ENCODE assay signal across 8 mouse cellular contexts in genomic region chr4:138326077-138326695, GRCm38 (mm10). TPM values are rescaled to one million over a fixed set of nuclear protein-coding genes. Genes with fewer than 3 reads are reported as not detected.
DNase-seq lines count a peak whose midpoint lies in the region; ATAC-seq and TF ChIP-seq lines count a peak whose summit lies in the region.

Gene Pink1 (minus strand): TSS chr4:138326307.

- peak; percentile 55; the same call in 1 of the 2 replicates for TF ChIP-seq POLR2A in cortical plate, adult 2 months (IDR thresholded peaks at IDR 0.05; ENCODE audit: extremely low read depth, insufficient read depth, low read length)

- H3K4me1 ChIP-seq in cortical plate, adult 2 months (ENCODE audit: control insufficient read depth, insufficient read depth, low read length), result peaks cover 18% of the 10 kb centered on the region

- peak within 1 kb of the TSS; percentile 99 for H3K27ac ChIP-seq in cortical plate, adult 2 months (ENCODE audit: insufficient read depth, low read length)

- peak within 1 kb of the TSS; percentile 70 for H3K4me3 ChIP-seq in cortical plate, adult 2 months (ENCODE audit: insufficient read depth, low read length)

- DNase-seq in adipocyte (ENCODE audit: low spot score), result peak; percentile 81
- DNase-seq in gastrocnemius, postnatal 10 days, result peak; percentile 94
- DNase-seq in induced T-regulatory cell, adult 2 months (ENCODE audit: low read depth), result peak; percentile 92
- DNase-seq in left cerebral cortex, adult 8-10 months (ENCODE audit: low spot score in 2 of 2), result peak; percentile 87
- DNase-seq in right cerebral cortex, adult 18-20 months, result peak; percentile 92
- peak; percentile 89 for DNase-seq in urinary bladder, adult 2 months (ENCODE audit: low spot score)

- peak; percentile 86 for ATAC-seq in megakaryocyte, adult 5-6 weeks (ENCODE audit: poor library complexity, severe bottlenecking)

- TF ChIP-seq CTCF in cortical plate, adult 2 months (IDR thresholded peaks at IDR 0.05; ENCODE audit: extremely low read depth, insufficient read depth, low read length), result peak; percentile 74

RNA-seq across cellular contexts. Expression of gene Pink1, which starts in this region (rescaled TPM):
- 411 and 422 TPM in 2 replicates for polyA plus RNA-seq in cortical plate, adult 2 months (2012; rRNA removed)
- total RNA-seq in gastrocnemius, postnatal 10 days (2021), result 100 to 1,000 TPM; 228 to 240 TPM
- total RNA-seq in left cerebral cortex, adult 8-10 months (2022), result 100 to 1,000 TPM; 329 to 369 (median 363) TPM
- 26.9 and 31.8 TPM in 2 replicates for total RNA-seq in megakaryocyte, adult 5-6 weeks (2015)
- total RNA-seq in megakaryocyte, adult 5-6 weeks (2017), result 29.8 and 32.2 TPM in 2 replicates
- 92.3 and 122 TPM in 2 replicates for polyA plus RNA-seq in urinary bladder, adult 2 months (2012; rRNA removed)

Comparison
In these comparisons a context has a peak if more than half of its experiments do, and no peak if none do; other contexts are left out.
1. Peak in every context shown above with its lines: DNase-seq, ATAC-seq, H3K4me3 ChIP-seq and H3K27ac ChIP-seq.
2. RNA of gene Pink1 (total RNA-seq): 329 to 369 TPM in left cerebral cortex, adult 8-10 months and 228 to 240 TPM in gastrocnemius, postnatal 10 days; 26.9 to 32.2 TPM in megakaryocyte, adult 5-6 weeks; every median in the first group is over 4 times any median in the second.